Mouse (Mus musculus) limb, embryonic 14.5 days (tissue): Measurements from ENCODE around the gene Ttc34. TPM values are rescaled to one million over a fixed set of nuclear protein-coding genes. Genes with fewer than 3 reads are reported as not detected.
A peak's percentile ranks its signal among the peaks of the same experiment; 100 is the strongest.

Source experiments
- ATAC-seq: fragments of 200-750 bp; cut with Nextera tagmentation; 2 replicates; pipeline ENCODE4 v1.8.0; 2017; ENCODE audit warnings: low read depth, moderate number of reproducible peaks, moderate TSS enrichment; ENCODE audit not compliant: low FRiP score
- DNase-seq: peaks from one replicate; pipeline ENCODE4 v3.0.0-alpha.2; 2015; ENCODE audit warnings: low spot score
- H3K27ac ChIP-seq: fragments of 300-500 bp; sonication (generic); replicated peaks from 2 replicates; pipeline ENCODE4 v1.5.1; 2014; ENCODE audit warnings: low read depth, mild to moderate bottlenecking, low read length, moderate library complexity, mixed read lengths
- H3K27me3 ChIP-seq: fragments of 300-500 bp; sonication (generic); 2 replicates; pipeline ENCODE4 v1.6.1; 2014; ENCODE audit warnings: low read length, mixed read lengths; ENCODE audit not compliant: control insufficient read depth, insufficient read depth
- H3K36me3 ChIP-seq: fragments of 300-500 bp; sonication (generic); 2 replicates; pipeline ENCODE4 v1.6.1; 2014; ENCODE audit warnings: mild to moderate bottlenecking, low read length, moderate library complexity, mixed read lengths; ENCODE audit not compliant: control insufficient read depth, insufficient read depth
- H3K4me1 ChIP-seq: fragments of 300-500 bp; sonication (generic); 2 replicates; pipeline ENCODE4 v1.6.1; 2014; ENCODE audit warnings: antibody characterized with exemption, low read length, mixed read lengths; ENCODE audit not compliant: control insufficient read depth, insufficient read depth
- H3K4me2 ChIP-seq: fragments of 300-500 bp; sonication (generic); replicated peaks from 2 replicates; pipeline ENCODE4 v1.6.1; 2014; ENCODE audit warnings: low read depth, mild to moderate bottlenecking, low read length, moderate library complexity; ENCODE audit not compliant: severe bottlenecking
- H3K4me3 ChIP-seq: fragments of 300-500 bp; sonication (generic); replicated peaks from 2 replicates; pipeline ENCODE4 v1.5.1; 2014; ENCODE audit warnings: low read length
- H3K9ac ChIP-seq: fragments of 300-500 bp; sonication (generic); 2 replicates; pipeline ENCODE4 v1.6.1; 2014; ENCODE audit warnings: mild to moderate bottlenecking, low read depth, low read length, moderate library complexity; ENCODE audit not compliant: severe bottlenecking
- H3K9me3 ChIP-seq: fragments of 300-500 bp; sonication (generic); 2 replicates; pipeline ENCODE4 v1.6.1; 2016; ENCODE audit warnings: low read length; ENCODE audit not compliant: control insufficient read depth
- POLR2A ChIP-seq: fragments of 200-500 bp; IDR thresholded peaks from 2 replicates; pipeline ENCODE4 v1.8.0; 2012; ENCODE audit warnings: inconsistent platforms, mild to moderate bottlenecking, moderate library complexity, borderline replicate concordance; ENCODE audit not compliant: insufficient read depth, insufficient read length; ENCODE audit errors: extremely low read depth
- WGBS: fragments of 180-500 bp; shearing (Covaris S2); extraction: QIAGEN DNeasy Blood & Tissue Kit; methylation state at CpG from one replicate; pipeline ENCODE4 v1.1.7; 2014; 5-methylcytosine and 5-hydroxymethylcytosine counted together
- polyA plus RNA-seq, 2 experiments: library from polyadenylated mRNA; depleted of rRNA in 1 of 2; stranded (reverse) in 1 of 2; unstranded in 1 of 2; fragments of >200 nt; fragmentation: Nextera tagmentation in 1 of 2; extraction: Ambion mirVana in 1 of 2; gene quantifications; 2 replicates each; pipeline versions ENCODE4 v1.2.1 to v1.2.3; 2012 to 2014

The Ttc34 gene
- polyA plus RNA-seq, 2 experiments: 0.09 to 0.10 TPM

DNA sequence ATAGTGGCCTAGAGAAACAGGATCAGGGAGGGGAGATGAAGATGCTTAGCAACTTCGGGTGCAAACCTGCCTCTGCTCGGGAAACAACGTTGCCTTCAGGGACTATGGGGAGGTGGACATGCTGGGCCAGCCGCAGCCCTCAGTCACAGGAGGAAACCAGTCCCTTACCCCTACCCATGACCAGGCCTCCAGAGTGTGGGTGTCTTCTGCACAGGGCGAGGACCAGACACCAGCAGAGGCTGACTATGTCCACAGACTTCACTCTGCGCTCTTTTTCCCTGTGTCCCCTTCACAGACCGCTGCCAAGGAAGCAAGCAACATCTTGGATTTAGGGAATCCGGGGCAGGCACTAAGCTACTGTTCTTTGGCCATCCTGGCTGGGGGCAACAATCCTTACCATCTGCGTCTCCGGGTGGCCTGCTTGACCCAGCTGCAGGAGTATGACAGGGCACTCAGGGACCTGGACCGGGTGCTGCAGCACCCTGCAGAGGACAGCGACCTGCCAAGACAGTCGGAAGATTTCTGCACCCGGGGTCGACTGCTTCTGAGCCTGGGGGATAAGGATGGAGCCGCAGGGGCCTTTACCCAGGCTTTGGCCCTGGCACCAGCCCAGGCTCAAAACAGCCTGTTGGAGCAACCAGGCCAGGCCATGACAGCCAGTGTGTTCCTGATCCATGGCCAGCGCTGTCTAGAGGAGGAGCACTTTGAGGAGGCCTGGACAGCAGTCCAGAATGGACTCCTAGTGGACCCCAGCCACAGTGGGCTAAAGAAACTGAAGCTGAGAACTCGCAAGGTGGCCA lies 27.9 kb downstream of the Ttc34 start:
- H3K27ac ChIP-seq: peak overlapping the region; percentile 84
- ATAC-seq (no peak; the same call in 1 of the 2 replicates), DNase-seq (no peak)
- H3K4me2 ChIP-seq: peak overlapping the region; percentile 71
- H3K4me1 ChIP-seq: peaks cover 13% of the 10 kb centered on the region
- WGBS: 77% methylated on average over 18 of the region's 18 CpGs
- H3K36me3 ChIP-seq: no peaks in the 10 kb centered on the region
- H3K9ac ChIP-seq: peak overlapping the region; percentile 56
- no peaks in the 10 kb centered on the region for H3K9me3 ChIP-seq
- peak overlapping the region; percentile 39 for H3K4me3 ChIP-seq
- no peak for TF ChIP-seq POLR2A
- no peaks in the 10 kb centered on the region for H3K27me3 ChIP-seq

DNA sequence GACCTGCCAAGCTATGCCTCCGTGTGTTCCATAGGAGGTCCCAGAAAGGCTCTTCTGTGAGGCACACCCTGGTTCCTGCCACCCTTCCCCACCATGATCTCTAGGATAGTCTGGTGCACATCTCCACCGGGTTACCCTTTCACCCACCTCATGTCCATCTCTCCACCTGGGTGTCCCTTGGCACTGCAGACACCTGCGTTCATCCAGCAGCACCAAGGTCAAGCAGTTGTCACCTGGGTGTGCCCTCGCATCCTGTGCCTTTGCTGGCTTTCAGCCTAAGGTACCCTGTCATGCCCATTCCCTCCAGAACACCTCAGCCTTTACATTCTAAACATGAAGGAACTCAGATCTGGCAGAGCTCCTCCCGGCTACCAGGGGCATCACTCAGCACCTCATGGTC lies 29.1 kb downstream of the Ttc34 start:
- Histone ChIP-seq H3K27me3 (no peaks in the 10 kb centered on the region), H3K36me3 (no peaks in the 10 kb centered on the region), H3K9me3 (no peaks in the 10 kb centered on the region), H3K4me2 (no peak overlapping the region), H3K4me3 (no peak overlapping the region), H3K9ac (no peak overlapping the region), H3K4me1 (peaks cover 13% of the 10 kb centered on the region), H3K27ac (no peak overlapping the region)
- ATAC-seq (no peak), DNase-seq (no peak)
- 84% methylated on average over 5 of the region's 5 CpGs for WGBS
- no peak for TF ChIP-seq POLR2A

- H3K27me3 ChIP-seq: no peaks in the 10 kb centered on the region
- no peak overlapping the region for H3K27ac ChIP-seq
- H3K4me2 ChIP-seq: no peak overlapping the region
- H3K4me3 ChIP-seq: no peak overlapping the region
- peaks cover 16% of the 10 kb centered on the region for H3K4me1 ChIP-seq
- no peak for TF ChIP-seq POLR2A
- H3K9ac ChIP-seq: no peak overlapping the region
- no peaks in the 10 kb centered on the region for H3K36me3 ChIP-seq
- DNase-seq (no peak), ATAC-seq (no peak)
- 85% methylated on average over 6 of the region's 6 CpGs for WGBS
- H3K9me3 ChIP-seq: no peaks in the 10 kb centered on the region
These were observed 30.0 kb downstream of the Ttc34 start for GRCm38 (mm10) chr4:154867257-154867656.

GRCm38 (mm10) chr4:154869440-154869839 lies 32.2 kb downstream of the Ttc34 start, which contains the start of gene Mmel1:
TSS of gene Mmel1 (plus strand) at chr4:154869585.
- no peak for TF ChIP-seq POLR2A
- Histone ChIP-seq H3K36me3 (no peaks in the 10 kb centered on the region), H3K4me2 (no peak within 1 kb of the TSS), H3K27ac (no peak within 1 kb of the TSS), H3K9me3 (no peaks in the 10 kb centered on the region), H3K9ac (no peak within 1 kb of the TSS), H3K27me3 (no peaks in the 10 kb centered on the region), H3K4me1 (peaks cover 11% of the 10 kb centered on the region), H3K4me3 (no peak within 1 kb of the TSS)
- ATAC-seq (no peak), DNase-seq (no peak)
- 87% methylated on average over 7 of the region's 7 CpGs for WGBS

GRCm38 (mm10) chr4:154870721-154871120 lies 33.5 kb downstream of the Ttc34 start:
- no peak for ATAC-seq
- no peak overlapping the region for H3K27ac ChIP-seq

More at GRCm38 (mm10) chr4:154870721-154871120, 33.5 kb downstream of the Ttc34 start:
- Histone ChIP-seq H3K9me3 (no peaks in the 10 kb centered on the region), H3K4me1 (peaks cover 3% of the 10 kb centered on the region; the same call in 1 of the 2 replicates), H3K4me2 (no peak overlapping the region), H3K27me3 (no peaks in the 10 kb centered on the region), H3K36me3 (no peaks in the 10 kb centered on the region), H3K9ac (no peak overlapping the region), H3K4me3 (no peak overlapping the region)
- TF ChIP-seq POLR2A: no peak
- no peak for DNase-seq
- 86% methylated on average over 4 of the region's 4 CpGs for WGBS
